Mouse (Mus musculus) 416B (cell line): ENCODE data around the gene Wasf2.

Source experiments
- DNase-seq: peaks from one replicate; pipeline ENCODE4 v3.0.0; 2011; ENCODE audit warnings: low read depth

The Wasf2 gene

GRCm38 (mm10) chr4:133201006-133201771 lies 70.9 kb downstream of the Wasf2 start:
- peak; percentile 56 for DNase-seq

DNA sequence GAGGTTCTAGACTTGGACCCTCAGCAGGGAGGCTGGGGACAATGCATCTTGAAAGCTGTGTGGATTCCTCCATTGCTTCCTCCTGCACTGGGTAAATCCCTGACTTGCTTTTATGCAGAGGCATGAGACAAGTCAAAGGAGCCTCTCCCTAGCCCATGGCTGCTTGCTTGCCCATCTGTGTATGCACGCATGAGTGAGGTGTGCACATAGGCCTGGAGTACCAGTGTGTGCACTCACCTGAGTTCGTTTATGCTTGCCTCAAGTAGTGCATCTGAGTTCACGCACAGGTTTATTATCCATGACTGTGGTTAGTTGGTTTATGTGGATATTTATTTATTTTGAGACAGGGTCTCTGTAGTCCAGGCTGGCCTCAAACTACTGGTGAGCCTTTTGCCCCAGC lies 71.9 kb downstream of the Wasf2 start:
- DNase-seq = no peak

- no peak for DNase-seq
Observed at GRCm38 (mm10) chr4:133203591-133203990, 73.3 kb downstream of the Wasf2 start.

DNA sequence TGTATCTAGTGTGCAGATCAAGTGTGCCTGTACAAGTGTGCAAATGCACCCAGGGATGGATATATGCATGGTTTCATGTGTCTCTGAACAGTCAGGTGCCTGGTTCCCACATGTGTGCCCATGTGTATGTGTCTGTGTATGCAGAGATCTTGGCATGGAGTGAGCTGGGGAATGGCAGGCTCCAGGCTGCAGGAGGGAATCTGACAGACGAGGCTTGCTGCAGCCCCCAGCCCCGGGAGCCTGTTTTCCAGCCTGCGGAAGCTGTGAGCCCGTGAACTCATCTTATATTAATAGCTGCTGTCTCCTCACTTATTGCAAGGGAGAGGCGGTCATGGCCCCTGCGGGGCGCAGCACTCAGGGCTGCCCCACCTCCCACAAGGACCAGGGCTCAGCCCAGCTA lies 74.1 kb downstream of the Wasf2 start:
- no peak for DNase-seq

- DNase-seq = peak; percentile 65
Observed at GRCm38 (mm10) chr4:133209366-133209765, 79.1 kb downstream of the Wasf2 start.

DNA sequence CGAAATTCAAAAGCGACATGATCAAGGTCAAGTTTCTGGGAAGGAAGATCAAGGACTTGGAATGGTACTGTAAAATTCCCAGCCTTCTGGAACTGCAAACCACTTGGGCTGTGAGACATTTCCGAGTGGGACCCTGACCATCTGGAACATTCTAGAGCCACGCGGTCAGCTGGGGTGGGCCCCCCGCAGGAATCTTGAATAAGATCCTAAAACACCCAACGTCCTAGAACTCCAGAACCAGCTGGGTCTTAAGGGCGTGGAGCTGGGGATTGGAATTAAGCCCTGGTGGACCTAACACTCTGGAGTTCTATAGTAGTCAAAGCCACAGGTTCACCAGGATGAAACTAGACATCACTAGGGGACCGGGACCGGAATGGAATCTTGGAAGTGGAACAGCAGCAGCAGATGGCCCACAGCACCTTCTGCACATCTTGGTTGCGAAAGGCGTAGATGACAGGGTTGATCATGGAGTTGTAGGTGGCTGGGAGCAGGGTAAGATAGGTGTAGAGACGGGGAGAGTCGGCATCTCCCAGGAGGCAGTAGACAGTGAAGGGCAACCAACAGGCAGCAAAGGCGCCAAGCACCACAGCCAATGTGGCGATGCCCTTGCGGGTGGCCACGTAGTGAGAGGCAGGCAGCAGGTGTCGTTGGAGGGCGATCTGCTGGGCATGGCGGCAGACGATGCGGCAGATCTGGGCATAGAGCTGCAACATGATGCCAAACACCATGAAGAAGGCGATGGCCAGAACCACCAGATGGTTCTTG lies 79.9 kb downstream of the Wasf2 start:
- no peak for DNase-seq

GRCm38 (mm10) chr4:133210788-133211390 lies 80.6 kb downstream of the Wasf2 start:
- DNase-seq = no peak

DNA sequence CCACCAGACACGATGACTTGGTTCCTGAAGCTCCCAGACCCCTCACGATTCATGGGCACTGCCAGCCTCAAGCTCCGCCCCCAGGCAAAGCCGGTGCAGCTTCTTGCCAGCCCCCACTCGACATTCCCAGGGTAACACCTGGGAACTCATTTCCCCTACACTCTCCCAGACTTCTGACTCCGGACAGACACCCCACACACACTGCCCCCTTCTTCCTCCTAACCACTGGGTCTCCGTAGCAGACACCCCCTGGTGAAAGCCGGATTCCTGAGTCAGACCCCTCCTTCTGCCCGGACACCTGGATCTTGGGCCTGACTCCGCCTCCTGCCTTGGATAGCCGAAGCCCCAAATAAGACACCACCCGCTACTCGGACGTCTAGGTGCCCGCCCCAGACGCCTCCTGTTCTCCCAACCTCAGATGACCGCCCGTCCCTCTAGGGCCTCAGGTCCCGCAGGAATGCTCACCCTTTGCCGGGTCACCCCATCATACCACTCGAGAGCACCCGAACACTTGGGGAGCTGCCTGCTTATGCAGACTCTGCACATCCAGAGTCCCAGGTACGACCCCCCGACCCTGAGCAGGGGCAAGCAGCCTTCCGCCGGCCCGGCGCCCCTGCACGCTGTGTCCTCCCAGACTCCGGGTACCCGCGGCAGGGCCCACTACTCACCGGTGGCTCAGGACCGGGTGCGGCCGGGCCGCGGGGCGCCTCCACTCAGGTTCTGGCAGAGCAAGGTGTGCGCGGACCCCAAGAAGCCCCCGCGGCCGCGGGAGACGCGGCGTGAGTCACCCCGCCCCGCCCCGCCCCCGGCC lies 81.7 kb downstream of the Wasf2 start, which contains the start of the genes Cd164l2 and Gpr3:
Gene Cd164l2 (plus strand): TSS at position 381 of the 811 bp plus-strand sequence.
Gene Gpr3 (minus strand): TSS at position 786 of the 811 bp plus-strand sequence.
- DNase-seq = no peak

DNA sequence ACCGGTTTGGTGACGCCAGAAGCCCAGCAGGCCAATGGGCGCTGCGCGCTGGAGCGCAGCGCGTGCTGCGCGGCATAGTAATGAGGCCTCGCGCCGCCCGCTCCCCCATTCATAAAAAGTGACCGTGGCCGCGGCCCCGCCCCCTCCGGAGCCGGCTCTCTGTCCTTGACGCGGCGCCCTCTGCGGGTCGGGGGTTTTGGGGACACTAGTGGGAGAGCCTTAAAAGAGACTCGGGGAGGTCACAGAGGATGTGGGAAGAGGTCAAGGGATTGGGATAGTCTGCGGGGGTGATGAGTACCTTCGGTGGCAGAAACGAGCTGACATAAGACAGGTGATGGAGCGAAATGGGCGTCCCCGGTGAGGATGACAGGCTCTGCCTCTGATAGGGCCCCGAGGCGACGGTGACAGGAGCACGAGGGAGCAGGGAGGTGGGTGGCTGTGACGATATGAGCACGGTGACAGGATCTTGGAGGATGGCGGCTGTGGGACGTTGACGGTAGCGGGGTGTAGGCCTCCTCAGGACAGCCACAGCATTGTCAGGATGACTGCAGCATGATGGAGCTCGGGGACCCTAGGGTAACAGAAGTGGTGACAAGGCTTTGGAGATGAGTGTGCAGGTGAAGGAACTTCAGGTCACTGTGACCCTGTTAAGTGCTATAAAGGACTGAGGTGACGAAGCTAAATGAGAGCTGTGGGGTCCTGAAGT lies 82.4 kb downstream of the Wasf2 start:
- peak; percentile 66 for DNase-seq

- no peak for DNase-seq
Observed at GRCm38 (mm10) chr4:133213268-133213590, 82.9 kb downstream of the Wasf2 start.

GRCm38 (mm10) chr4:133213661-133214060 lies 83.4 kb downstream of the Wasf2 start:
- no peak for DNase-seq

GRCm38 (mm10) chr4:133217641-133218040 lies 87.3 kb downstream of the Wasf2 start:
- peak; percentile 55 for DNase-seq

DNA sequence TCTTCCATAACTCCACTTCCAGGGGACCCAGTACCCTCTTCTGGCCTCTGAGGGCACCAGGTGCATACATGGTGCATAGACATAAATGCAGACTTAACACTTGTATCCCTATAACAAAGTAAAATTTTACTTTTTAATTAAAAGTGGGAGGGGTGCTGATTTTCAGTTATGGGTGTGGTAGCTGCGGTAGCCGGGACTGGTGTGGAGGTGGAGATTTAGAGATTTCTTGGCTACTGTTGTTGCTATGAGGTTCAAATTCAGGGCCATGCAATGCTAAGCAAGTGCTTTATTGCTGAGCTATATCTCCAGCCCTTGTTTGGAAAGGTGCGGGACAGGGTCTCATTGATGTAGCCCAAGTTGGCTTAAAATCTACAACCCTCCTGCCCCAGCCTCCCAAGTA lies 88.4 kb downstream of the Wasf2 start:
- no peak for DNase-seq

DNA sequence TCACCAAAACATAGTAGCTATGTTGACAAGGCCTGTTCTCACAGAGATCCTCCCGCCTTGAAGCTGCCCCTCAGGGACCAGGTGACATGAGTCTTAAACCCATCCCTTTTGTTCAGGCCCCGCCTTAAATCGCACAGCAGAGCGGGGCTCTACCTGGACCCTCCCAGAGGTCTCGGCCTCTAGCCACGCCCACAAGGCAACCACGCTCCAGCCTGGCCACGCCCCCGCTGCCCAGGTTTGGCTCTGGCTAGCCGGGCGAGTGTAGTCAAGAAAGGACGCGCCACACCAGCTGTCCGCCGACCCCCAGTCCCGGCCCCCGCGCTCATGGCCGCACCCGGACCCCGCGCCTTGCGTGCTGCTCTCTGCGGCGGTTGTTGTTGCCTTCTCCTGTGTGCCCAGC lies 90.4 kb downstream of the Wasf2 start:
- DNase-seq = no peak

DNA sequence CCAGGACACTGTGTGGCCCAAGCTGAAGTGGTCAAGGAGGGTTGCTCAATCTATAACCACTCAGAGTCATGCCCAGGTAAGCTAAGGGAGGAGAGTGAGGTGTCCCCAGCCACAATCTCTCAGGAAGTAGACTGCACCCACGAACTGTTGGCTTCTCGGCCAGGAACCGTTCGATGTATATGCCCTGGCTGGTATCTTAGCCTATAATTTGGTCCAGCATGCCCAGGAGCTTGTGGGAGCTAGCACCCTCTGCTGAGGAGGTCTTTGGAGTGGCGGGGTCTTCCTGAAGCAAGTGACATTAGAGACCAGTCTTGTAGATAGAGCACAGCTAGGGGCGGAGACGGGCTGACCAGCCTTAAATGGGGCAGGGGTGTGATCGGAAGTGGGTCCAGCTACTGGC lies 91.4 kb downstream of the Wasf2 start:
- DNase-seq = no peak

GRCm38 (mm10) chr4:133223875-133224274 lies 93.6 kb downstream of the Wasf2 start:
- no peak for DNase-seq

GRCm38 (mm10) chr4:133226073-133226472 lies 95.8 kb downstream of the Wasf2 start:
- DNase-seq = no peak

DNA sequence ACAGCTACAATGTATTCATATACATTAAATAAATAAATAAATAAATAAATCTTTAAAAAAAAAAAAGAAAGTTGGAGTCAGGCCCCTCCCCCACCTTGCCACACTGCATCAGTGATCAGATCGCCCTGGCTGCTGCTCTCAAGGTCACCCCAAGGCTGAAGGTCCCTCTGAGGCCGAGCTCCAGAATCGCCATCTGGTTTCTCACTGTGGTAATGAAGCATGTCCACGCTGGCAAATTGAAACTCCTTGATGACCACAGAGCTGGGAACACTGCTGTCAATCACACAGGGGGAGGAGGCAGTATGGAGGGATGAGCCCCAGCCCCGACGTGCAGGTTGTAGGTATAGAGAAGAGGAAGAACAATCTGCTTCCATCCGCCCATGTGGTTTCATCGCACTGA lies 97.3 kb downstream of the Wasf2 start:
- DNase-seq = peak; percentile 34

- no peak for DNase-seq
Observed at GRCm38 (mm10) chr4:133229582-133229981, 99.3 kb downstream of the Wasf2 start.

GRCm38 (mm10) chr4:133233285-133233976 lies 103.1 kb downstream of the Wasf2 start:
- DNase-seq = peak; percentile 74

DNA sequence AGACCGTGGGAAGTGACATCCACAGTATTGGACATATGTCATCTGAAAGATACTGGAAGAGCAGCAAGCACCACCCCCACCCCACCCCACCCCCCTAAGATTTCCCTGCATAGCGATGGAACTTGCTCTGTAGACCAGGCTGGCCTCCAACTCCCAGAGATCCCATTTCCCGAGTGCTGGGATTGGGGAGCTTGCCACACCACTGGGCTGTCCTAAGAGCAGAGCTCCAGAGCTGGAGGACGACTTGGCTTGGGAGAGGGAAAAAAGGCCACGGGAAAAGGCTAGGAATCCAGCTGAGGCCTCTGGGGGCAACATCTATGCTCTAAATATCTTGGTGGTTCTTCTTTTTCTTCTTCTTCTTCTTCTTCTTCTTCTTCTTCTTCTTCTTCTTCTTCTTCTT lies 104.5 kb downstream of the Wasf2 start:
- no peak for DNase-seq
